Mouse (Mus musculus): ENCODE data around the gene Trim29.

DNA sequence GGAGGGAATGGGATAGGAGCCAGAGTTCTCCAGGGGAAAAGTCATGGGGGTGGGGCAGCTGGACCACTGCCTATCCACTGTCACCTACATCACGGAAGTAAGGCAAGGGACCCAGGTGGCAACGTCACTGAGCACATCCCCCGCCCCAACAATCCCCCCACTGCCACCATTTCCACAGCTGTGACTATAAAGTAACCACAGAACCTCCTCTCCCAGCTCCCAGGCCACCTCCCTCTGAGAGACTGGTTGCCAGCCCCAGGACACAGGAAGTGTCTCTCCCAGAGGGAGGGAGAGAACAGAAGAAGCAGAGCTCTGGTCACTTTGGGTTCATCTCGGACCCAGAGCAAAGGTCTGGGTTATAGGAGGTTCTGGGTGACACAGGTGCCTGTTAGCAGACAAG lies 27.0 kb downstream of the Trim29 start:
- TF ChIP-seq POLR2A (IDR thresholded peaks at IDR 0.05; ENCODE audit: borderline replicate concordance, extremely low read depth, low read depth, low read length) = no peak
- no peak for TF ChIP-seq CTCF (IDR thresholded peaks at IDR 0.05; ENCODE audit: insufficient read depth, low read length)

All from lung, adult 2 months (tissue).